Mouse (Mus musculus) embryonic facial prominence, embryonic 14.5 days (tissue): ENCODE results near the gene Comt. TPM values are rescaled to one million over a fixed set of nuclear protein-coding genes. Genes with fewer than 3 reads are reported as not detected.

Experiments used
- ATAC-seq: fragments of 200-750 bp; cut with Nextera tagmentation; 2 replicates; pipeline ENCODE4 v1.8.0; 2017; ENCODE audit warnings: low read depth, moderate number of reproducible peaks, moderate TSS enrichment
- DNase-seq: peaks from one replicate; pipeline ENCODE4 v3.0.0-alpha.2; 2015; ENCODE audit warnings: low spot score
- H3K27ac ChIP-seq: fragments of 300-500 bp; sonication (generic); replicated peaks from 2 replicates; pipeline ENCODE4 v1.5.1; 2014; ENCODE audit warnings: low read depth, mild to moderate bottlenecking, low read length, moderate library complexity
- H3K27me3 ChIP-seq: fragments of 300-500 bp; sonication (generic); replicated peaks from 2 replicates; pipeline ENCODE4 v1.6.1; 2014; ENCODE audit warnings: low read length; ENCODE audit not compliant: control insufficient read depth, insufficient read depth
- H3K36me3 ChIP-seq: fragments of 300-500 bp; sonication (generic); 2 replicates; pipeline ENCODE4 v1.6.1; 2014; ENCODE audit warnings: low read length, mixed read lengths; ENCODE audit not compliant: control insufficient read depth, insufficient read depth
- H3K4me1 ChIP-seq: fragments of 300-500 bp; sonication (generic); 2 replicates; pipeline ENCODE4 v1.6.1; 2014; ENCODE audit warnings: antibody characterized with exemption, low read length; ENCODE audit not compliant: control insufficient read depth, insufficient read depth
- H3K4me2 ChIP-seq: fragments of 300-500 bp; sonication (generic); 2 replicates; pipeline ENCODE4 v1.6.1; 2014; ENCODE audit warnings: low read depth, mild to moderate bottlenecking, low read length, moderate library complexity, mixed read lengths
- H3K4me3 ChIP-seq: fragments of 300-500 bp; sonication (generic); 2 replicates; pipeline ENCODE4 v1.5.1; 2014; ENCODE audit warnings: low read depth, mild to moderate bottlenecking, low read length
- H3K9ac ChIP-seq: fragments of 300-500 bp; sonication (generic); 2 replicates; pipeline ENCODE4 v1.6.1; 2014; ENCODE audit warnings: low read depth, mild to moderate bottlenecking, low read length, moderate library complexity, mixed read lengths
- H3K9me3 ChIP-seq: fragments of 300-500 bp; sonication (generic); 2 replicates; pipeline ENCODE4 v1.6.1; 2016; ENCODE audit warnings: low read length; ENCODE audit not compliant: control insufficient read depth
- WGBS: fragments of 180-500 bp; shearing (Covaris S2); extraction: QIAGEN DNeasy Blood & Tissue Kit; methylation state at CpG from one replicate; pipeline ENCODE4 v1.1.7; 2014; 5-methylcytosine and 5-hydroxymethylcytosine counted together
- polyA plus RNA-seq: library from polyadenylated mRNA; unstranded; fragments of >200 nt; fragmentation: Nextera tagmentation; extraction: Ambion mirVana; gene quantifications from 2 replicates; pipeline ENCODE4 v1.2.1, GENCODE M21; 2014

Comt gene
- polyA plus RNA-seq, 1 experiment from 2014 or later, result 85.4 TPM

DNA sequence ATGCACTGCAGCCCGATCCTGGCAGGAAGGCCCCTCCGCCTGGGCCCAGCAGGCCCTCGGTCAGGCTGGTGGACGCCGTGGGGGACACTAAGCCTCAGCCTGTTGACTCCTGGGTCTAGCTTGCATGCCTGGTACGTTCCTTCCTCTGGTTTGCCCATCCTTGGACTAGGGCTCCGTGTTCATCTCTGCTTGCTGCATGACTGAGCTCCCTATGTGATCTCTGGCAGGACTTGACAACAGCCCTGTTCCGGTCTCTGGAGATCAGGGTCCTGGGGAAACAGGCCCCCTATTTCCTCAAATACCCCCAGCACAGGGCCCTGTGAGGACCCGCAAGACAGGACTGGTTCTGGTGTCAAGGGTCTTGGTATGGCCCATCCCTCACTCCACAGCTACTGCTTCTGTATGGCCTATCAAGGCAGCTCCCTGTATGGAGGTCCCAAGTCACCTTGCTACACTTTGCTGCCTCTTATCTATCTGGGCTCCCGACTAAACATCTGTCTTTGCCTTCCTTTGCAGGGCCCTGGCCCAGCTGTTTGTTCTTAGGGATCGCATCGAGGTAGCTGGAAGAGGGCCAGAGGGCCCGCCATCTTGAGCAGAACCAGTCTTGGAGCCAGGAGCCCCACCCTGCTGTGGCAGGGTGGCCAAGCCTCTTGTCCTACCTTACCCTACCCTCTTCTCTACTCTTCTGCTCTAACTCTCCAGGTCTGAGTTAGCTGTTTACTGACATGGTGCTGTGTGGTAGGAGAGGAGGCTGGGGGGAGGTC is 21.4 kb downstream of the Comt start:
- 81% methylated on average over 13 of the region's 13 CpGs for WGBS
- Histone ChIP-seq H3K9me3 (no peaks in the 10 kb centered on the region), H3K36me3 (peaks cover 52% of the 10 kb centered on the region), H3K4me2 (no peak overlapping the region), H3K27ac (no peak overlapping the region), H3K4me1 (0 out of 2 replicates have a peak, but pooled peaks cover 4% of the 10 kb centered on the region), H3K4me3 (no peak overlapping the region), H3K9ac (no peak overlapping the region), H3K27me3 (no peaks in the 10 kb centered on the region)
- DNase-seq, result no peak
- no peak for ATAC-seq

DNA sequence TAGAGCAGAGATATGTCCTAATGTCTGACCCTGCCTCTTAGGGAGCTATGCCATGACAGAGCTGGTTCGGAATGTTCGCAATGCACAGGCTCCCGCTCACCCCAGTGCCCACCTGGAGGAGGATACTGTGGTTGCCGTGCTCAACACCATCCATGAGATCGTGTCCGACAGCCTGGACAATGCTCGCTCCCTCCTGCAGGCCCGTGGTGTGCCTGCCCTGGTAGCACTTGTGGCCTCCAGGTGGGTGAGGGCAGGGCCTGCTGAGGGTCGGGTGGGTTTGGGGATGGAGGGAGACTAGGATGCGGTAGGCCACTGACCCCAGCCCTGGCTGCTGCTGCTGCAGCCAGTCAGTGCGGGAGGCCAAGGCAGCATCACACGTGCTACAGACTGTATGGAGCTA is 23.4 kb downstream of the Comt start:
- no peaks in the 10 kb centered on the region for H3K9me3 ChIP-seq
- H3K36me3 ChIP-seq, result peaks cover 49% of the 10 kb centered on the region
- H3K4me3 ChIP-seq, result no peak overlapping the region
- DNase-seq (no peak), ATAC-seq (no peak)
- no peak overlapping the region for H3K4me2 ChIP-seq
- H3K4me1 ChIP-seq, result 0 out of 2 replicates have a peak, but pooled peaks cover 4% of the 10 kb centered on the region
- H3K27me3 ChIP-seq, result no peaks in the 10 kb centered on the region
- H3K9ac ChIP-seq, result no peak overlapping the region
- H3K27ac ChIP-seq, result no peak overlapping the region
- 87% methylated on average over 12 of the region's 12 CpGs for WGBS

DNA sequence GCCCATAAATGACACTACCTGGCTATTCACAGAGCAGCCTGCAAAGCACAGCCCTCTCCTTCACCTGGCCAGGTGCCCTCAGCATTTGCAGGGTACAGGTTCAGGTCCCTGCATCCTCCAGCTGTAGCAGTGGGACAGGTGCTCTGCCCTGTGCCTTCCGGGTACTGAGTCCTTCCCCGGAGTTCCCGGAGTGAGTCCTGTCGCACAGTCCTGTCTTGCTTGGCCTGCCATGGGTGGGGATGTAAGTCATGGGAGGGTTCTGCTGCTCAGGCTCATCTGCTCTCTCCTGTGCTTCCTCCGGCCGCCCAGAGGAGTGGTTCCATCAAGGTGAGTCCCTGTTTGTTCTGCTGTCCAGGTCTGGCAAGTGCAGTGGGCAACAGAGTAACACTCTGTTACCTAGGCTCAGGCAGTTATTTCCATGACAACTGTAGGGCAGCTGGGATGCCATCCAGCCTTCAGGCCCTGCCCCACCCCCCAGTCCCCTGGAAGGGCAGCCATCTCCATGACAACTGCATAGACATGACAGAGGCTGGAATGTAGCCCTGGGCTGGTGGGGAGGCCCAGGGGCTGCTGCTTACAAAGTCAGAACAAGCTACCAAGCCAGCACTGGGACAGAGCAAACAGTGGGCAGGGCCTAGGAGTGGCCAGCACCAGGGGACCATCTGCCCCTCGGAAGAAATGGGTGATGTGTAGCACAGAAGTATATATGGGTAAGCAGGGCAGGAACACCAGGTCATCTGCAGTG is 26.0 kb downstream of the Comt start:
- peaks cover 53% of the 10 kb centered on the region for H3K36me3 ChIP-seq
- no peak overlapping the region for H3K9ac ChIP-seq
- ATAC-seq (peak; percentile 85), DNase-seq (peak; percentile 85)
- no peaks in the 10 kb centered on the region for H3K9me3 ChIP-seq
- no peak overlapping the region; the same call in 1 of the 2 replicates for H3K27ac ChIP-seq
- no peak overlapping the region for H3K4me3 ChIP-seq
- WGBS, result 55% methylated on average over 7 of the region's 7 CpGs
- H3K4me2 ChIP-seq, result no peak overlapping the region
- H3K27me3 ChIP-seq, result no peaks in the 10 kb centered on the region
- 0 out of 2 replicates have a peak, but pooled peaks cover 5% of the 10 kb centered on the region for H3K4me1 ChIP-seq

DNA sequence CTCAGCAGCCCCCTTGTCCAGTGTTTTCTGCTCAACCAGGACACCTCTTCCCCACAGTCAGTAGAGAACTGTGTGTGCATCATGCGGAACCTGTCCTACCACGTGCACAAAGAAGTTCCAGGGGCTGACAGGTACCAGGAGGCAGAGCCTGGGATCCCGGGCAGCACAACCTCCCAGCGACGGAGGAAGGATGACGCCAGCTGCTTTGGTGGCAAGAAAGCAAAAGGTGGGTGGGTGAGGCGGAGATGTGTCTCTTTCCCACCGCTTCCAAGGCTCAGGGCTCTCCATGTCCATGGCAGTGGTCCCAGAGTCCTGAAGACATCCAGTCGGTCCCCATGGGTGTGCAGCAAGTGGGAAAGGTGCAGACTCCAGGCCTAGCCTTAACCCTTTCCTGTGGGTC is 26.6 kb downstream of the Comt start:
- Histone ChIP-seq H3K36me3 (peaks cover 50% of the 10 kb centered on the region), H3K4me1 (peaks cover 10% of the 10 kb centered on the region), H3K27me3 (no peaks in the 10 kb centered on the region), H3K4me2 (no peak overlapping the region), H3K9me3 (no peaks in the 10 kb centered on the region), H3K4me3 (no peak overlapping the region), H3K27ac (no peak overlapping the region), H3K9ac (no peak overlapping the region)
- WGBS, result 69% methylated on average over 9 of the region's 9 CpGs
- DNase-seq, result no peak
- ATAC-seq, result no peak

DNA sequence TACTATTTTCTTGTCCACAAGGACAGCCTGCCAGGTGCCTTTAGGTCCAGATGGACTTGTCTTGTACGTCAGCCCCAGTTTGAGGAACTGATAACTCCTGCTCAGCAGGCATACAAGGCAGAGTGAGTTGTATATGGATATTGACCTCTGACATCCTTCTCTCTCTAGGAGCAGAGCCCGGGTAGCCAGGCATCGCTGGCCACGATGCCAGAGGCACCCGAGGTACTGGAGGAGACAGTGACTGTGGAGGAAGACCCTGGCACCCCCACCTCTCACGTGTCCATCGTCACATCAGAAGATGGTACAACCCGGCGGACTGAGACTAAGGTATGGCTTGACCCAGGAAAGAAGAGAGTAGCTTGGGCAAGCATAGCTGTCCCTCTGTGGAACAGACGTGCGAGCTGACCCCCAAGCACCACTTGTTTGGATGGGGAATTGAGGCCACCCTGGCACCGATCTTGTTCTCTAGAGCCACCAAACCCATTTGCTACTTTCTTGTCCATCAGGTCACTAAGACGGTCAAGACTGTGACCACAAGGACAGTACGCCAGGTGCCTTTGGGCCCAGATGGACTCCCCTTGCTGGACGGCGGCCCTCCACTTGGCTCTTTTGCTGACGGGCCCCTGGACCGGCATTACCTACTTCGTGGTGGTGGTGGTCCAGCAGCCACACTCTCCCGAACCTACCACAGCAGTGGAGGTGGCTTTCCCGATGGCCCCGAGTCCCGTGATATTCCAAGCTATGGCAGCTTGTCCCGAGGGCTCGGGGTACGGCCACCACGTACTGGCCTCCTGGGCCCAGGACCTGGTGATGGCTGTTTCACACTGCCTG is 29.6 kb downstream of the Comt start:
- H3K4me2 ChIP-seq, result no peak overlapping the region
- no peaks in the 10 kb centered on the region for H3K9me3 ChIP-seq
- peaks cover 25% of the 10 kb centered on the region for H3K4me1 ChIP-seq
- no peak overlapping the region for H3K4me3 ChIP-seq
- H3K27me3 ChIP-seq, result no peaks in the 10 kb centered on the region
- H3K36me3 ChIP-seq, result peaks cover 25% of the 10 kb centered on the region
- DNase-seq (no peak), ATAC-seq (no peak)
- no peak overlapping the region for H3K9ac ChIP-seq
- no peak overlapping the region for H3K27ac ChIP-seq
- WGBS, result 93% methylated on average over 27 of the region's 27 CpGs

DNA sequence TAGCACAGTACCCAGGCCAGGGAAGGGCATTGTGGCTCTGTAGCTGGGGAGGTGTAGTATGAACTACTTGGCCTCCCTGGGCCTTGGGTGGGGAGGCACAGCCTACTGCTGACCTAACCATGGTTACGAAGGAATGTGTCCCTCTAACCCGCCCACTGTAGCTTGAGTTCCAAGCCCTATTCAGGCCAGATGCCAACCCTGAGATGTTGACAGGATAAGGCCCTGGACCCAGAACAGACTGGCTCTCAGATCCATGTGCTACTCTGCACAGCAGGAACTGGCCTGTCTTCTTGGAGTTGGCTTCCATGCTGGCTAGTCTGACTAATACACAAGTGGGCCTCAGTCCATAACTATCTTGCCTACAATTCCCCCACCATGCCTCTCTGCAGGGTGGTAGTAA is 30.5 kb downstream of the Comt start:
- H3K36me3 ChIP-seq, result peaks cover 25% of the 10 kb centered on the region
- H3K27me3 ChIP-seq, result no peaks in the 10 kb centered on the region
- H3K4me3 ChIP-seq, result no peak overlapping the region
- no peak overlapping the region for H3K4me2 ChIP-seq
- WGBS, result 73% methylated on average over 2 of the region's 2 CpGs
- DNase-seq (peak; percentile 53), ATAC-seq (no peak)
- no peak overlapping the region for H3K9ac ChIP-seq
- H3K27ac ChIP-seq, result no peak overlapping the region; the same call in 1 of the 2 replicates
- no peaks in the 10 kb centered on the region for H3K9me3 ChIP-seq
- H3K4me1 ChIP-seq, result peaks cover 25% of the 10 kb centered on the region

DNA sequence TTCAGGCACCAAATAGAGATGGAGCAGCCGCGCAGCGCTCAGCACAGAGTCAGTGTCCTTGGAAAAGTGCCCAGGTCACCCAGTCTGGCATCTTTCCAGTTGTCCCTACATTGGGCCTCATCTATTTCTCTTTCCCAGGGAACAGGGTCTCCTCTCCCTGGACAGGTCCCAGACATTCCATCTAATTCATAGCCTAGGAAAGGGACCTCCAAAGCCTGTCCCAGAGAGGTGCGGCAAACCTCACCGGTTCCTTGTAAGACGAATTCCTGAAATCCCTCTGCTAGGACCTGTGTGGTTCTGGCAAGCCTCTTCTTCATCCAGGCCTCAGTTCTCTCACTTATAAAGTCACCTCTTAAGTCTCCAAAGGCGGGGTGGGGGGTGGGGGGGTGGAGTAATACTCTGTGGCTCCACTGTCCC is 31.0 kb downstream of the Comt start:
- Histone ChIP-seq H3K9me3 (no peaks in the 10 kb centered on the region), H3K4me1 (peaks cover 22% of the 10 kb centered on the region), H3K36me3 (peaks cover 25% of the 10 kb centered on the region), H3K9ac (no peak overlapping the region), H3K27ac (no peak overlapping the region; the same call in 1 of the 2 replicates), H3K4me3 (no peak overlapping the region), H3K27me3 (no peaks in the 10 kb centered on the region), H3K4me2 (no peak overlapping the region)
- DNase-seq (no peak), ATAC-seq (no peak)
- 39% methylated on average over 6 of the region's 7 CpGs for WGBS
